ENCODE assay signal across 23 mouse cellular contexts in the genomic region with DNA sequence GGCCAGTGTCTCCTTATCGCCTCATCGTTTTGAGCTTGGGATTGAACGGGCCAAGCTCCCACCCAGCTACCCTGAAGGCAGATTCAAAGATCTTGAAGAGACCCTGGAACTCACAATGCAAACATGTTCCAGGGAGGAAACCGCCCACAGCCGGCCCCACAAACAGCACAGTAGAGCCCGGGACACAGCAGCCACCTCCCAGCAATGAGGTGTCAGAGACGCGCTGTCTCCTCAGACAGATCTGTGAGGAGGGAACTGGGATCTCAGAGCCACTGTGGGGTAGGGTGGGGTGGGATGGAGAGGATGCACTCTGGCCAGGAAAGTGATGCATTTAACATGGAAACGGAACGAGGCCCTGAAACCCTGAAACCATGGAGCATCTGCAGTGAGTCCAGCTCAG.
A peak's percentile ranks its signal among the peaks of the same experiment; 100 is the strongest.
DNase-seq lines count a peak whose midpoint lies in the region; ATAC-seq and TF ChIP-seq lines count a peak whose summit lies in the region.
"Had no signal": no experiment of that assay in that cellular context is flagged by ENCODE, and none has a peak within 500 bp of the region (broad histone marks: within the 10 kb centered on the region; RNA-seq: fewer than 3 reads in every experiment).

No protein-coding gene starts in this region.

- no peak for TF ChIP-seq POLR2A in ES-Bruce4 (IDR thresholded peaks at IDR 0.05; ENCODE audit: insufficient read depth, low read length)

- DNase-seq in heart, adult 9 months (ENCODE audit: low spot score in 2 of 2): no peak
- DNase-seq in ZHBTc4 (ENCODE audit: low read depth, low spot score): peak; percentile 40
- no peak for DNase-seq in spleen, adult 18-20 months
- DNase-seq in left cerebral cortex, adult 2 months (ENCODE audit: extremely low spot score in 1 of 2, low spot score in 2 of 2): no peak
- DNase-seq in B cell, adult 2 months: no peak
- DNase-seq: adrenal gland, postnatal 36 days; cerebellum, adult 11-12 months; cerebellum, postnatal 25 days; kidney, adult 9 months; kidney, postnatal 4 days; right cerebral cortex, postnatal 25 days; thymus, adult 18-20 months; thymus, postnatal 4 days had no signal

- no peak for TF ChIP-seq EP300 in ES-Bruce4 (IDR thresholded peaks at IDR 0.05; ENCODE audit: insufficient read depth, low read depth, low read length)

- intact Hi-C loops in left cerebral cortex, adult 2 months (cut with DNase I): no loop called here

- H3K4me3 ChIP-seq in heart, embryonic 15.5 days: no peak overlapping the region
- H3K4me3 ChIP-seq in ES-Bruce4 (ENCODE audit: low read depth, low read length): peak overlapping the region; percentile 18; the same call in 1 of the 2 replicates
- H3K4me3 ChIP-seq in limb, embryonic 15.5 days: no peak overlapping the region
- H3K4me3 ChIP-seq in left cerebral cortex, adult 2 months: no peak overlapping the region
- H3K4me3 ChIP-seq: erythroblast, embryonic 14.5 days; forebrain, embryonic 15.5 days; hindbrain, embryonic 12.5 days; midbrain, embryonic 10.5 days; stomach, embryonic 15.5 days had no signal

- H3K9ac ChIP-seq in heart, embryonic 15.5 days: no peak overlapping the region
- no peak overlapping the region for H3K9ac ChIP-seq in ES-Bruce4 (ENCODE audit: low read depth, poor library complexity, severe bottlenecking)
- H3K9ac ChIP-seq in limb, embryonic 15.5 days: no peak overlapping the region
- H3K9ac ChIP-seq: forebrain, embryonic 15.5 days; hindbrain, embryonic 12.5 days; stomach, embryonic 15.5 days had no signal

- H3K9me3 ChIP-seq in heart, embryonic 15.5 days (replicated peaks): no peaks in the 10 kb centered on the region
- H3K9me3 ChIP-seq in ES-Bruce4 (replicated peaks; ENCODE audit: control insufficient read depth, insufficient read depth, low read length, poor library complexity, severe bottlenecking): no peaks in the 10 kb centered on the region
- H3K9me3 ChIP-seq in limb, embryonic 15.5 days: no peaks in the 10 kb centered on the region
- H3K9me3 ChIP-seq: forebrain, embryonic 15.5 days; hindbrain, embryonic 12.5 days; midbrain, embryonic 10.5 days; stomach, embryonic 15.5 days had no signal

- H3K4me1 ChIP-seq in heart, embryonic 15.5 days (replicated peaks): peaks cover 7% of the 10 kb centered on the region
- peaks cover 7% of the 10 kb centered on the region for H3K4me1 ChIP-seq in ES-Bruce4 (ENCODE audit: control insufficient read depth, insufficient read depth, low read length)
- peaks cover 24% of the 10 kb centered on the region for H3K4me1 ChIP-seq in limb, embryonic 15.5 days
- H3K4me1 ChIP-seq: forebrain, embryonic 15.5 days had no signal

- H3K36me3 ChIP-seq in heart, embryonic 15.5 days: no peaks in the 10 kb centered on the region
- H3K36me3 ChIP-seq in ES-Bruce4 (ENCODE audit: control insufficient read depth, insufficient read depth, low read length, poor library complexity, severe bottlenecking): no peaks in the 10 kb centered on the region
- no peaks in the 10 kb centered on the region for H3K36me3 ChIP-seq in limb, embryonic 15.5 days
- H3K36me3 ChIP-seq: forebrain, embryonic 15.5 days; hindbrain, embryonic 12.5 days; midbrain, embryonic 10.5 days; stomach, embryonic 15.5 days had no signal

- 0 out of 2 replicates have a peak overlapping the region, but pooled peaks have one; percentile 5 for H3K27ac ChIP-seq in heart, embryonic 15.5 days
- no peak overlapping the region for H3K27ac ChIP-seq in ES-Bruce4 (ENCODE audit: insufficient read depth, low read length)
- H3K27ac ChIP-seq in limb, embryonic 15.5 days: peak overlapping the region; percentile 77
- H3K27ac ChIP-seq in left cerebral cortex, adult 2 months: no peak overlapping the region
- H3K27ac ChIP-seq: forebrain, embryonic 15.5 days; hindbrain, embryonic 12.5 days; macrophage; midbrain, embryonic 10.5 days; stomach, embryonic 15.5 days had no signal

- H3K4me2 ChIP-seq in heart, embryonic 15.5 days: no peak overlapping the region
- no peak overlapping the region for H3K4me2 ChIP-seq in limb, embryonic 15.5 days
- H3K4me2 ChIP-seq: forebrain, embryonic 15.5 days; hindbrain, embryonic 12.5 days; liver, embryonic 11.5 days; stomach, embryonic 15.5 days had no signal

- no peak for ATAC-seq in heart, embryonic 15.5 days (replicated peaks; ENCODE audit: insufficient number of reproducible peaks, insufficient read depth, low FRiP score, low read depth)
- ATAC-seq in limb, embryonic 15.5 days (ENCODE audit: insufficient number of reproducible peaks, low FRiP score, low TSS enrichment, low read depth): no peak
- ATAC-seq: forebrain, embryonic 15.5 days had no signal

- no peak for TF ChIP-seq CTCF in ES-Bruce4 (IDR thresholded peaks at IDR 0.05; ENCODE audit: low read depth, low read length)
- no peak for TF ChIP-seq CTCF in left cerebral cortex, adult 2 months (IDR thresholded peaks at IDR 0.05)

- 57% methylated on average over 10 of the region's 10 CpGs for WGBS in heart, embryonic 15.5 days
- 61% methylated on average over 10 of the region's 10 CpGs for WGBS in limb, embryonic 15.5 days

- H3K27me3 ChIP-seq in heart, embryonic 15.5 days: peaks cover 8% of the 10 kb centered on the region; the same call in 1 of the 2 replicates
- H3K27me3 ChIP-seq in ES-Bruce4 (ENCODE audit: control insufficient read depth, insufficient read depth, low read length, poor library complexity, severe bottlenecking): no peaks in the 10 kb centered on the region
- no peaks in the 10 kb centered on the region for H3K27me3 ChIP-seq in limb, embryonic 15.5 days
- H3K27me3 ChIP-seq: forebrain, embryonic 15.5 days; hindbrain, embryonic 12.5 days; stomach, embryonic 15.5 days had no signal

Comparison
In these comparisons a context has a peak if more than half of its experiments do, and no peak if none do; other contexts are left out.
1. H3K27ac ChIP-seq: peak in heart, embryonic 15.5 days (single experiment) and limb, embryonic 15.5 days (single experiment); none in ES-Bruce4 (single experiment) and left cerebral cortex, adult 2 months (single experiment).